Mouse (Mus musculus) liver, embryonic 13.5 days (tissue): ENCODE measurements around the gene Orc1. TPM values are rescaled to one million over a fixed set of nuclear protein-coding genes. Genes with fewer than 3 reads are reported as not detected.

Experiments used
- ATAC-seq: fragments of 200-750 bp; cut with Nextera tagmentation; 2 replicates; pipeline ENCODE4 v1.8.0; 2017; ENCODE audit warnings: low read depth, mild to moderate bottlenecking, moderate number of reproducible peaks, moderate library complexity
- DNase-seq: peaks from one replicate; pipeline ENCODE4 v3.0.0; 2022
- H3K27ac ChIP-seq: fragments of 300-500 bp; sonication (generic); 2 replicates; pipeline ENCODE4 v1.5.1; 2015; ENCODE audit warnings: moderate library complexity, mild to moderate bottlenecking, inconsistent platforms
- H3K27me3 ChIP-seq: fragments of 300-500 bp; sonication (generic); 2 replicates; pipeline ENCODE4 v1.6.1; 2015; ENCODE audit warnings: mild to moderate bottlenecking, inconsistent platforms
- H3K36me3 ChIP-seq: fragments of 300-500 bp; sonication (generic); 2 replicates; pipeline ENCODE4 v1.6.1; 2015; ENCODE audit warnings: mild to moderate bottlenecking, inconsistent platforms
- H3K4me1 ChIP-seq: fragments of 300-500 bp; sonication (generic); replicated peaks from 2 replicates; pipeline ENCODE4 v1.6.1; 2015; ENCODE audit warnings: inconsistent platforms
- H3K4me2 ChIP-seq: fragments of 300-500 bp; sonication (generic); 2 replicates; pipeline ENCODE4 v1.6.1; 2015; ENCODE audit warnings: inconsistent platforms, mild to moderate bottlenecking, moderate library complexity
- H3K4me3 ChIP-seq: fragments of 300-500 bp; sonication (generic); replicated peaks from 2 replicates; pipeline ENCODE4 v1.5.1; 2015; ENCODE audit warnings: mild to moderate bottlenecking, inconsistent platforms
- H3K9ac ChIP-seq: fragments of 300-500 bp; sonication (generic); 2 replicates; pipeline ENCODE4 v1.6.1; 2015; ENCODE audit warnings: mild to moderate bottlenecking, inconsistent platforms
- H3K9me3 ChIP-seq: fragments of 300-500 bp; sonication (generic); replicated peaks from 2 replicates; pipeline ENCODE4 v1.6.1; 2016; ENCODE audit warnings: inconsistent platforms
- WGBS: fragments of 180-500 bp; shearing (Covaris S2); methylation state at CpG from one replicate; pipeline ENCODE4 v1.1.7; 2015; ENCODE audit not compliant: insufficient replicate concordance; 5-methylcytosine and 5-hydroxymethylcytosine counted together
- polyA plus RNA-seq: library from polyadenylated mRNA; unstranded; fragments of >200 nt; fragmentation: Nextera tagmentation; extraction: Ambion mirVana; gene quantifications from 2 replicates; pipeline ENCODE4 v1.2.1, GENCODE M21; 2015

The Orc1 gene
- 23.2 and 27.9 TPM in 2 replicates for polyA plus RNA-seq

DNA sequence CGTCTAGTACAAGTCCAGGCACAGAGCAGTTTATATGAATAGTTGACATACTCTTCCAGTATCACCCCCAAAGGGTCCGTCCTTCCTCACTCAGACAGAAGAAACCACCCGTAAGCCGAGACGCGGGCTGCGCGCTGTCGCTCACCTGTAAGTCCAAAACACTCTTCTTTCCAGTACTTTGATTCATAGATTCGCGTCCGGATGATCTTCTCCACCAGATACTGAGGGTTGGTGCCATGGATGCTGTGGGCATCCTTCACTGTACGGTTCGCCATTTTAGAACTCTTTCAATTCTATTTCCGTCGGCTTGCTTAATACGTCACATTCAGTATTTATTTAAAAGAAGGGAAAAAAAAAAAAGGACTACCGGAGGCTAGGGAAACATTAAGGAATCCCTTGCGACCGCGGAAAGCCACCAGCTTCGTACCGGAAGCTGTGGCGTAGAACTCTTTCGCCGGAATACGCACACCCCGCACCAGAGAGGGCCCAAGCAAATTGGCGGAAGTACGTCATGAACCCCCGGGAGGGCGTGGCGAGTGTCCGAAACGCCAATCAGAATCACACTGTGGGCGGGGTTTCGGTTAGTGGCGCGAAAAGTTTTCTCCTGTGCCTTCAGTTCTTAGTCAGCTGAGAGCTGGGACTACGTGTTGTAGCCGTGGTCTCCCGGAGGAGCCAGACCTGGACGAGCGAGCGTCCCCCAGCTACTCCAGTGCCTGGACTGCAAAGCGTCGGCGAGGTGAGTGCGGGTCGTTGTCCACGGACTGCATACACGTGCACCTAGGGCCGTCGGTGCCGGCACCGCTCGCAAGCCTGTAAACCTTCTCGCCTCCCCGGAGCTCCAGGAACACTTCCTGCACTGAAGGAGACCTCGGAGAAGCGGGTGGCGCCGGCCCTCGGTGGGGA is at the start of gene Orc1, which contains the start of gene Prpf38a:
TSS of gene Orc1 (plus strand) at position 584 of the 903 bp plus-strand sequence.
TSS of gene Prpf38a (minus strand) at position 497 of the 903 bp plus-strand sequence.
- H3K36me3 ChIP-seq = peaks cover 31% of the 10 kb centered on the region
- ATAC-seq = peak; percentile 97
- H3K9ac ChIP-seq = peak within 1 kb of the TSS; percentile 94
- peak within 1 kb of the TSS; percentile 80 for H3K4me2 ChIP-seq
- no peaks in the 10 kb centered on the region for H3K27me3 ChIP-seq
- peak within 1 kb of the TSS; percentile 92 for H3K4me3 ChIP-seq
- peak within 1 kb of the TSS; percentile 89 for H3K27ac ChIP-seq
- DNase-seq = peak; percentile 97
- H3K9me3 ChIP-seq = no peaks in the 10 kb centered on the region
- peaks cover 49% of the 10 kb centered on the region for H3K4me1 ChIP-seq
- WGBS = under 1% methylated on average over 64 of the region's 64 CpGs

DNA sequence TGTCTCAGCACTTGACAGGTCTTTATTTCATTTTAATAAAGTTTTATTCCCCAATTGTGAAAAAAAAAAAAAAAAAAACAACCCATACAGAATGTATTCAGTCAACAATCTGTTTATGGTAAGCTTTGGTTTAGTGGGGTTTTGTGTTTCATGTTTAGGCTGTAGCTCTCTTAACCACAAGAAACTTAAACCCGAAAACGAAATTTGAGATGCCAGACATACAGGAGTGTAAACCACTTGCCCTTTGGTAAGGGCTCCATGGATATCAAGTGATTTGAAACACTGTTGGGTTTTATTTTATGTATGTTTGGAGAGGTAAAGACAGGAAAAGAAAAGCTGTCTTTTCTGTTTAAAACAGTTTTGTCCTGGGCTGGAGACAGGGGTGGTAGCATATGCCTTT is 39.5 kb upstream of the Orc1 start:
- H3K9ac ChIP-seq = no peak overlapping the region
- no peak for DNase-seq
- no peak overlapping the region for H3K4me3 ChIP-seq
- no peak overlapping the region for H3K4me2 ChIP-seq
- no peaks in the 10 kb centered on the region for H3K4me1 ChIP-seq
- no peaks in the 10 kb centered on the region for H3K27me3 ChIP-seq
- 81% methylated on average over 2 of the region's 2 CpGs for WGBS
- H3K27ac ChIP-seq = no peak overlapping the region
- no peaks in the 10 kb centered on the region for H3K9me3 ChIP-seq
- peaks cover 15% of the 10 kb centered on the region for H3K36me3 ChIP-seq
- ATAC-seq = no peak

DNA sequence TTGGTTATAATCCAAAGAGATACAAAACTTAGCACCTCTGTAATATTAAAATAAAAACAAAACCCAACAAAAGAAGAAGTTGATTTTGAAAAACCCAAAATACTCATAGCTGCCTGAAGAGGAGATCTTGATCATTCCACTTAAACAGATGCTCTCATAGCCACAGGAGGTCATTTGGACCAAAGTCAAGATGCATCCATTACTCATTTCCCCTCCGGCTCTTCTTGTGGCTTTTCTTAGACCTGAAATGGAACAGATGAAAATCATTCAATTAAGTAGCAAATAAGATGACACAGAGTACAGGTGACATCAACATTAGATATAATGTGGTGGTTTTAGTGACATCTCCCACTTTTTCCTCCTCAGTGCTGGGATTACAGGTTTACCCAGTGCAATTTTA is 14.2 kb upstream of the Orc1 start:
- H3K36me3 ChIP-seq = peaks cover 85% of the 10 kb centered on the region
- H3K27ac ChIP-seq = no peak overlapping the region
- H3K4me1 ChIP-seq = no peaks in the 10 kb centered on the region
- no peak overlapping the region for H3K4me3 ChIP-seq
- DNase-seq (no peak), ATAC-seq (no peak)
- H3K9ac ChIP-seq = no peak overlapping the region
- no peaks in the 10 kb centered on the region for H3K27me3 ChIP-seq
- H3K9me3 ChIP-seq = no peaks in the 10 kb centered on the region
- WGBS = 84% methylated on average over 1 of the region's 1 CpGs
- H3K4me2 ChIP-seq = no peak overlapping the region

DNA sequence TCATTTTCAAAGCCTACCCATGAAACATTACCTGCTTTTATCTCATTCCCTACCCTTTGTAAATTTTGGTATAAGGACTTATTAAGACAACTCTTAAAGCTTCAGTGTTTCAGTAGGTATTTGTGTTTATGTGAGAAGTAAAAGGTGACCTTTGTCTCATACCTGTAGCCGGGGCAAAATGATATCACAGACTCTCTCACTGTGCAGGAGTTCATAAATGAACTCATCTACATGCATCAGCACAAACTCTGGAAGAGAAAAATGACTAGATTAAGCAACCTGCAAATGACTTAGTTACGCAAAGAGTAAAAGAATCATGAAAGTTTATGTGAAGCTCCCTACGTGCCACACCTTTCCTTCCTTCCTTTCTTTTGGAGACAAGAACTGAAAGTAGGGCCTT is 6.6 kb upstream of the Orc1 start:
- 89% methylated on average over 3 of the region's 3 CpGs for WGBS
- ATAC-seq (no peak), DNase-seq (no peak)
- peaks cover 62% of the 10 kb centered on the region for H3K36me3 ChIP-seq
- peaks cover 6% of the 10 kb centered on the region for H3K4me1 ChIP-seq
- no peaks in the 10 kb centered on the region for H3K9me3 ChIP-seq
- H3K9ac ChIP-seq = no peak overlapping the region
- no peak overlapping the region for H3K4me2 ChIP-seq
- no peak overlapping the region for H3K27ac ChIP-seq
- no peak overlapping the region for H3K4me3 ChIP-seq
- H3K27me3 ChIP-seq = no peaks in the 10 kb centered on the region

DNA sequence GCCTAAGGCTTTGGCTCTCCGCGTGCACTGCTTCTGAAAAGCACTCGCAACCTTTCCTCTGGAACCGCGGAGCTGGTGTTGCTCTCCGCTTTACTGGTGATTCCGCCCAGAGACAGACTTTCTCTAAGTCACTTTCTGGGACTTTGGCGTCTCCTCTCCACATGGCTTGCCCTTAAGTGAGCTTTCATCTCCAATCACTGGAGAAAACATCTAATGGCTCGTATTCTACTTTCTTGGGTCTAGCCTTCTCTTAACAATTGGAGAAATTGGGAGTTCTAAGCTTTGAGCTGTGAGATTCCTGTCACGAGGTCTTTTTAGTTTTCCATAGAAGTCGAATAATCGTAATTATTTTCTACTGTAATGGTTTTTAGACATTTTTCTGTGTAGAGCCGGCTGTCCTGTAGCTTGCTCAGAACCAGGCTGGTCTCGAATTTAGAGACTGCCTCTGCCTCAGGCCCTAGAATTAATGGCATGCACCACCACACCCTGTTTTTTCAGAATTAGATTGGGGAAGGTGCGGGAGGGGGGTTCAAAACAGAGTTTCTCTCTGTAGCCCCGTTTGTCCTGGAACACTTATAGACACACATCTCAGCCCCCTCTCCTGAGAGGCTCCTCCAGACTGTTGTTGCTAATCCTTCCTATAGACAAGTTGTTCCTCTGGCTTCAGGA is 654 bp downstream of the Orc1 start:
- no peaks in the 10 kb centered on the region for H3K9me3 ChIP-seq
- H3K27me3 ChIP-seq = no peaks in the 10 kb centered on the region
- peak overlapping the region; percentile 94 for H3K9ac ChIP-seq
- H3K36me3 ChIP-seq = peaks cover 31% of the 10 kb centered on the region
- ATAC-seq (no peak), DNase-seq (no peak)
- H3K4me2 ChIP-seq = peak overlapping the region; percentile 80
- under 1% methylated on average over 16 of the region's 16 CpGs for WGBS
- H3K4me1 ChIP-seq = peaks cover 53% of the 10 kb centered on the region
- peak overlapping the region; percentile 92 for H3K4me3 ChIP-seq
- H3K27ac ChIP-seq = peak overlapping the region; percentile 89

DNA sequence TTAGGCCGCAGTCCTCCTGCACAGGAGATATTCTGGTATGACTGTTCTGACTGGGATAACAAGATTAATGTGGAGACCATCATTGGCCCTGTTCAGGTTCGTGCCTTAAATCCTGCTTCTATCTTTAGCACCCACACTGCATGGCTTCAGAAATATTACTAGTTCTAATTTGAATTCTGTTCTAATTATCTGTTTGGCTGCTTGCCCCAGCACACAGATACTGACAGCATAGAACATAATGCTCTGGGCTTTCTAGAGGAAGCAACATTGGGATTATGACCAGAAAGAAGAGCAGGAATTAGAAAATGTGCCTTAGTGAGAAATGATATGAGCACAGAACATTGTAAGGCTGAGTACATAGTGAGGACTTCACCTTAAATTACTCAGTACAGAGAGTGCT is 14.2 kb downstream of the Orc1 start:
- H3K36me3 ChIP-seq = peaks cover 80% of the 10 kb centered on the region
- H3K9ac ChIP-seq = no peak overlapping the region
- peaks cover 20% of the 10 kb centered on the region for H3K4me1 ChIP-seq
- H3K4me3 ChIP-seq = no peak overlapping the region
- ATAC-seq (no peak), DNase-seq (no peak)
- no peaks in the 10 kb centered on the region for H3K9me3 ChIP-seq
- 84% methylated on average over 2 of the region's 2 CpGs for WGBS
- H3K4me2 ChIP-seq = no peak overlapping the region
- no peak overlapping the region for H3K27ac ChIP-seq
- no peaks in the 10 kb centered on the region for H3K27me3 ChIP-seq

DNA sequence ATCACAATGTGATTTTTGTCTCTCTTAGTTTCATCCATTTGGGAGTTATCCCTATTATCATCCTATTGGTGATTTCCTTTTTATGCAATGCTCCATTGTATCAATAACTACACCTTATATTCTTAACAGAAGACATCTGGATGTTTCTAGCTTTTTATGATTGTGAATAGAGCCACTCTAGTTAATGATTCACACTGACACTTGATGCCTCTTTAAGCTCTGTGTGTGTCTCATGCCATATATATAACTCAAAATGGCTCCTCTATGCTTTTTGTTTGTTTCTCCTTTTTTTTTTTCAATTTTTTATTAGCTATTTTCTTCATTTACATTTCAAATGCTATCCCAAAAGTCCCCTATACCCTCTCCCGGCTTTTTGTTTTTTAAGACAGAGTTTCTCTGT is 16.6 kb downstream of the Orc1 start:
- ATAC-seq = no peak

DNA sequence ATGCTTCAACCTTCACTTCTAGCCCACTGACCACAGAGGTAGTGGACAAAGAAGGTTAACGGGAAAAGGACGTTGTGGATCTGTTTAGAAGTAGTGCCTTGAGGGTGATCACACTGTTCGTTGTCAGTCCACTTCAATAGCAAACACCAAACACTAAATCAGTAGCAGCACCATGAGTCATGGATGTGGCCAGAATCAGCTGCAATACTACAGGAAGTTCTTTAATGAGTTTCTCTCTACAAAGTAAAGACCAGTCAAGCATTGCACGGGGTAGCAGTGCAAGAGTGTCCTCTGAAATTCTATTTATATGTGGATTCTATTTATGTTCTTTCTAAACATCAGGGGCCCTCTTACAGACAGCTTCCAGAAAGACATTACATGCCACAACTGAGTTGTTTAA is 19.1 kb downstream of the Orc1 start:
- DNase-seq = no peak
- Histone ChIP-seq H3K9ac (no peak overlapping the region), H3K36me3 (peaks cover 87% of the 10 kb centered on the region)

More for the DNA sequence above, 16.6 kb downstream of the Orc1 start:
- Histone ChIP-seq H3K9me3 (no peaks in the 10 kb centered on the region), H3K4me2 (no peak overlapping the region), H3K4me3 (no peak overlapping the region), H3K27me3 (no peaks in the 10 kb centered on the region), H3K36me3 (peaks cover 90% of the 10 kb centered on the region), H3K9ac (no peak overlapping the region), H3K4me1 (peaks cover 5% of the 10 kb centered on the region; the same call in 1 of the 2 replicates), H3K27ac (no peak overlapping the region)
- DNase-seq = no peak
- WGBS = 88% methylated on average over 1 of the region's 1 CpGs

DNA sequence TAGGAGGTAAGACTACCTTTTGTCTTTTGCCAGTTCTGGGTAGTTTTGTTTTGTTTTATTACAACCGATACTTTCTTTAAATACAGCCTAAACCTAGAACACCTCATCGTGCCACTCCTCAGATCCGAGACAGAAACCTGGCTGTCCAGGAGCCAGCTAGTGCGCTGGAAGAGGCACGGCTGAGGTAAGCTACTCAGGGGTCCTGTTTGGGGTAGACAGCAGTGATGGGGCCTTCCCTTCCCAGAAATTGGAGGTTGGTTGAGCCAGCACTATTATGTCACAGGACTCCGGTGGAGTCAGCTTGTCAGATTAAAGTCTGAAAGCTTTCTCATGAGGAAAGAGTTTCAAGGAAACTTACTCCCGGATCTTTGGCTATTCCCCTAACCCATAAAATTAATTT is 22.6 kb downstream of the Orc1 start:
- DNase-seq (no peak), ATAC-seq (no peak)
- H3K27ac ChIP-seq = no peak overlapping the region
- no peaks in the 10 kb centered on the region for H3K9me3 ChIP-seq
- H3K9ac ChIP-seq = no peak overlapping the region
- no peaks in the 10 kb centered on the region for H3K27me3 ChIP-seq
- H3K36me3 ChIP-seq = peaks cover 88% of the 10 kb centered on the region
- H3K4me1 ChIP-seq = no peaks in the 10 kb centered on the region
- no peak overlapping the region for H3K4me3 ChIP-seq
- WGBS = 90% methylated on average over 7 of the region's 7 CpGs
- H3K4me2 ChIP-seq = no peak overlapping the region

More for the DNA sequence above, 19.1 kb downstream of the Orc1 start:
- no peak for ATAC-seq
- no peak overlapping the region for H3K4me3 ChIP-seq
- no peak overlapping the region for H3K27ac ChIP-seq
- H3K27me3 ChIP-seq = no peaks in the 10 kb centered on the region
- no peaks in the 10 kb centered on the region for H3K4me1 ChIP-seq
- WGBS = 80% methylated on average over 4 of the region's 4 CpGs
- no peak overlapping the region for H3K4me2 ChIP-seq
- H3K9me3 ChIP-seq = no peaks in the 10 kb centered on the region

DNA sequence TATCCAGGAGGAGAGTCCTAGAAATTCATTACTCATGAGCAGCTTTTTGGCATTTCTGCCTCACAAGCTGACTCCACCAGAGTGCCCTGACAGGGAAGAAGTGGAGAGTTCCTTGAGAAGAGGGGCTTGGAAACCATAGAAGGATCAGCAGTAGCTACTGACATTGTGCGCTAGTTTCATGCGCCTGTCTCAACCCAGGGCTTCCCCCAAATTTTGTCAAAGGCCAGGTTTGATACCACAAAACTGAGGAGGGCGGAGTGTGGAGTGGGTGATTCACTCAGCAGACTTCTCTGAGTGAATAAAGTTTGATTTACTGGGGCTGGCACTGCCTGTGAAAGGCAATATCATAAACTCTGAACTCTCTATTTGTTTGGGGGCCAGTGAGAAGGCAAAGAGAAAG is 29.4 kb downstream of the Orc1 start:
- Histone ChIP-seq H3K9me3 (no peaks in the 10 kb centered on the region), H3K27ac (no peak overlapping the region), H3K36me3 (peaks cover 86% of the 10 kb centered on the region), H3K9ac (no peak overlapping the region), H3K4me2 (no peak overlapping the region), H3K4me3 (no peak overlapping the region), H3K4me1 (no peaks in the 10 kb centered on the region), H3K27me3 (no peaks in the 10 kb centered on the region)
- DNase-seq = no peak
- ATAC-seq = no peak
- WGBS = 94% methylated on average over 3 of the region's 3 CpGs

DNA sequence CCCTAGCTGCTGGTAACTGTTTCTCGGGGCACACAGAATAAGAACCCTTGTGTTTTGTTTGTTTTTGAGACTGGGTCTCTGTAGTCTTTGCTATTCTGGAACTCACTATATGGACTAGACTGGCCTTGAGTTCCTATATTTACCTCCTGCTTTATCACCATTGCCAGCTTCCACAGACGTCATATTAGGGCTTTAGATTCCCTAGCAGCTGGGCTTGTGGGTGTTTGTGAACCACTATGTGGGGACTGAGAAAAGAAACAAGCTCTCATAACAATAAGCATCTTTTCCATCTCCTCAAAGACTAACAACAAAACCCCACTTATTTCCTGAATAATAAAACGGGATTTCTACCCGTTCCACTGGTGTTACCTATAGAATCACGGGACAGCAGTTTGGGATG is 31.7 kb downstream of the Orc1 start:
- H3K4me3 ChIP-seq = no peak overlapping the region

More for the DNA sequence above, 31.7 kb downstream of the Orc1 start:
- no peak overlapping the region for H3K27ac ChIP-seq
- DNase-seq (no peak), ATAC-seq (no peak)
- H3K36me3 ChIP-seq = peaks cover 81% of the 10 kb centered on the region
- H3K9ac ChIP-seq = no peak overlapping the region
- no peaks in the 10 kb centered on the region for H3K4me1 ChIP-seq
- H3K9me3 ChIP-seq = no peaks in the 10 kb centered on the region
- no peak overlapping the region for H3K4me2 ChIP-seq
- no peaks in the 10 kb centered on the region for H3K27me3 ChIP-seq
- WGBS = 86% methylated on average over 5 of the region's 5 CpGs
